9 mouse cellular contexts compared by ENCODE assay signal in the genomic region with DNA sequence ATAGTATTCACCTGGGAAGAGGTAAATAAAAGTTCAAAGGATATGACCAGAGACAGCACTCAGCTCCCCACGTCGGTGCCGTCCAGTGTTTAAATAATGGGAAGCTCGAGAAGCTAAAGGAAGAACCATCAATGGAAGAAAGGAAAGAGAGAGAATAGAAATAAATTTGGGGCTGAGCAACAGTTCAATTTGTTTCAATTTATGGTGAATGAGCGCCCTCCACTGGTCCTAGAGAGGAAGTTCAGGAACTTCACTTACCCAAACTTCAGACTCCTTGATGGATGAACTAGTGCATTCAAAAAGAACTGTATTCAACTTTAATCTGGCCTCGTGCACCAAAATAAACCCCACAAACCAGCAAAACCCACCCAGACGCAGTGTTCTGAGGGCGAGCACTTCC.
DNase-seq lines count a peak whose midpoint lies in the region; ATAC-seq and TF ChIP-seq lines count a peak whose summit lies in the region.
"Had no signal": no experiment of that assay in that cellular context is flagged by ENCODE, and none has a peak within 500 bp of the region (broad histone marks: within the 10 kb centered on the region; RNA-seq: fewer than 3 reads in every experiment).

No protein-coding gene starts in this region.

- H3K79me2 ChIP-seq in heart, adult 2 months (replicated peaks; ENCODE audit: control insufficient read depth, insufficient read depth, low read length) = no peaks in the 10 kb centered on the region

- H3K27ac ChIP-seq in heart, adult 2 months = no peak overlapping the region
- H3K27ac ChIP-seq in heart, embryonic 12.5 days (ENCODE audit: poor library complexity, severe bottlenecking) = no peak overlapping the region
- no peak overlapping the region for H3K27ac ChIP-seq in midbrain, embryonic 10.5 days (replicated peaks)
- no peak overlapping the region for H3K27ac ChIP-seq in midbrain, embryonic 16.5 days (ENCODE audit: low read length)
- H3K27ac ChIP-seq: neural tube, embryonic 12.5 days had no signal

- intact Hi-C loops in heart, adult 2 months (cut with DNase I) = loop anchor here (10.0 kb wide), 3 partner anchors 151 to 1371 kb away; no protein-coding TSS in a partner anchor

- H3K27me3 ChIP-seq in heart, adult 2 months (ENCODE audit: control insufficient read depth, insufficient read depth, low read length) = no peaks in the 10 kb centered on the region
- no peaks in the 10 kb centered on the region for H3K27me3 ChIP-seq in heart, embryonic 12.5 days (replicated peaks)
- no peaks in the 10 kb centered on the region for H3K27me3 ChIP-seq in midbrain, embryonic 10.5 days (ENCODE audit: low read depth, poor library complexity, severe bottlenecking)
- H3K27me3 ChIP-seq in midbrain, embryonic 16.5 days (ENCODE audit: control insufficient read depth, insufficient read depth, low read depth, low read length) = no peaks in the 10 kb centered on the region
- H3K27me3 ChIP-seq: neural tube, embryonic 12.5 days had no signal

- no peak for TF ChIP-seq POLR2A in heart, adult 2 months (IDR thresholded peaks at IDR 0.05; ENCODE audit: insufficient read depth, low read depth, low read length)

- peak; percentile 81 for TF ChIP-seq CTCF in heart, adult 2 months (IDR thresholded peaks at IDR 0.05)

- no peak overlapping the region for H3K4me3 ChIP-seq in heart, adult 2 months
- no peak overlapping the region for H3K4me3 ChIP-seq in heart, embryonic 12.5 days
- no peak overlapping the region for H3K4me3 ChIP-seq in midbrain, embryonic 10.5 days
- no peak overlapping the region for H3K4me3 ChIP-seq in midbrain, embryonic 16.5 days (ENCODE audit: low read depth, low read length)
- H3K4me3 ChIP-seq: neural tube, embryonic 12.5 days had no signal

- DNase-seq in heart, adult 2 months = no peak
- peak; percentile 26 for DNase-seq in midbrain, embryonic 10.5 days (ENCODE audit: low spot score)
- DNase-seq in embryo, embryonic 11.5 days (ENCODE audit: low read depth, low spot score) = peak; percentile 26
- DNase-seq in lung, postnatal 36 days = peak; percentile 22
- DNase-seq in spleen, postnatal 10 days (ENCODE audit: low spot score in 2 of 2) = no peak
- no peak for DNase-seq in gastrocnemius, postnatal 4 days (ENCODE audit: low spot score in 2 of 2)

- peaks cover 11% of the 10 kb centered on the region for H3K9me3 ChIP-seq in heart, embryonic 12.5 days (replicated peaks)
- peaks cover 19% of the 10 kb centered on the region for H3K9me3 ChIP-seq in midbrain, embryonic 10.5 days (replicated peaks)
- peaks cover 10% of the 10 kb centered on the region; the same call in 1 of the 2 replicates for H3K9me3 ChIP-seq in midbrain, embryonic 16.5 days (replicated peaks; ENCODE audit: control insufficient read depth, low read length, poor library complexity, severe bottlenecking)

- no peak overlapping the region for H3K4me2 ChIP-seq in heart, embryonic 12.5 days
- no peak overlapping the region for H3K4me2 ChIP-seq in midbrain, embryonic 16.5 days (ENCODE audit: low read length)
- H3K4me2 ChIP-seq: neural tube, embryonic 12.5 days had no signal

- H3K36me3 ChIP-seq in heart, adult 2 months (ENCODE audit: control insufficient read depth, insufficient read depth, low read length) = no peaks in the 10 kb centered on the region
- no peaks in the 10 kb centered on the region for H3K36me3 ChIP-seq in heart, embryonic 12.5 days
- H3K36me3 ChIP-seq in midbrain, embryonic 10.5 days = no peaks in the 10 kb centered on the region
- H3K36me3 ChIP-seq in midbrain, embryonic 16.5 days (ENCODE audit: control insufficient read depth, insufficient read depth, low read length) = no peaks in the 10 kb centered on the region
- H3K36me3 ChIP-seq: neural tube, embryonic 12.5 days had no signal

- no peak overlapping the region for H3K9ac ChIP-seq in heart, adult 2 months (ENCODE audit: low read depth, low read length)
- no peak overlapping the region for H3K9ac ChIP-seq in heart, embryonic 12.5 days
- no peak overlapping the region for H3K9ac ChIP-seq in midbrain, embryonic 16.5 days (ENCODE audit: low read depth, low read length)
- H3K9ac ChIP-seq: neural tube, embryonic 12.5 days had no signal

- ATAC-seq in heart, embryonic 12.5 days (ENCODE audit: insufficient number of reproducible peaks, low FRiP score) = no peak
- ATAC-seq in midbrain, embryonic 16.5 days = no peak

- no peak for TF ChIP-seq EP300 in heart, adult 2 months (IDR thresholded peaks at IDR 0.05; ENCODE audit: insufficient read depth, low read depth, low read length)

- H3K4me1 ChIP-seq in heart, adult 2 months (ENCODE audit: control insufficient read depth, insufficient read depth, low read length) = no peaks in the 10 kb centered on the region
- H3K4me1 ChIP-seq in heart, embryonic 12.5 days (replicated peaks) = 0 out of 2 replicates have a peak, but pooled peaks cover 5% of the 10 kb centered on the region
- no peaks in the 10 kb centered on the region for H3K4me1 ChIP-seq in midbrain, embryonic 10.5 days
- no peaks in the 10 kb centered on the region for H3K4me1 ChIP-seq in midbrain, embryonic 16.5 days (ENCODE audit: control insufficient read depth, insufficient read depth, low read length)
- H3K4me1 ChIP-seq: neural tube, embryonic 12.5 days had no signal

- WGBS in heart, adult 2 months = 11% methylated on average over 8 of the region's 8 CpGs
- WGBS in heart, embryonic 12.5 days = 15% methylated on average over 8 of the region's 8 CpGs
- 15% methylated on average over 8 of the region's 8 CpGs for WGBS in midbrain, embryonic 10.5 days
- 6% methylated on average over 8 of the region's 8 CpGs for WGBS in midbrain, embryonic 16.5 days

Comparison
In these comparisons a context has a peak if more than half of its experiments do, and no peak if none do; other contexts are left out.
1. DNase-seq: peak in midbrain, embryonic 10.5 days (single experiment), embryo, embryonic 11.5 days (single experiment) and lung, postnatal 36 days (single experiment); none in heart, adult 2 months (0 of 2), spleen, postnatal 10 days (0 of 2) and gastrocnemius, postnatal 4 days (0 of 2).